Mouse (Mus musculus): Measurements from ENCODE around the gene Prmt7.

DNA sequence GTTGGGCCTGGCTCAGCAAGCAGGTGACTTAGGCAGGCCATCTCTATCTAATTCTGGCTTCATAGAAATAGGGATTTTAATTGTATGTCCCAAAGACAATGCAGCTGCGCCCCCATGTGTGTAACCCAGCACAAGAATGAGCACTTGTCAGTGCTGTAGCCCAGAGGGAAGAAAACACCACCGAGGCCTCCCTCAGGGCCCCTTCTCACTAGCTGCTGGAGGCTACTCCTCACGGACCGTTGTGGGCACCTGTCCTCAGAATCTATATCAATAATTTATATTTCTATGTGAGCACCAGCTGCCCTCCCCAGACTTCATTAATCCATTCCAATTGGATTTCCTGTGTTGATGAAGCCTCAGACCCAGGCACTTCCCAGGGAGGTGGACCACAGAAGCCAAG lies 50.2 kb downstream of the Prmt7 start:
- TF ChIP-seq SMC3 (IDR thresholded peaks at IDR 0.05; ENCODE audit: low read depth, low read length) (no peak), POLR2A (IDR thresholded peaks at IDR 0.05; ENCODE audit: low read depth, low read length) (no peak), ZKSCAN1 (IDR thresholded peaks at IDR 0.05; ENCODE audit: borderline replicate concordance, low read depth, low read length) (no peak), RCOR1 (conservative IDR thresholded peaks at IDR 0.05; ENCODE audit: low read depth, low read length) (no peak), KAT2A (IDR thresholded peaks at IDR 0.05; ENCODE audit: insufficient replicate concordance, low read length) (no peak), TCF12 (IDR thresholded peaks at IDR 0.05; ENCODE audit: low read depth, low read length) (no peak), ZC3H11A (IDR thresholded peaks at IDR 0.05; ENCODE audit: low read depth, low read length) (no peak), CTCF (conservative IDR thresholded peaks at IDR 0.05 in 1 of 2, IDR thresholded peaks at IDR 0.05 in 1 of 2; ENCODE audit: low read depth in 2 of 2, low read length in 2 of 2) (no peak), USF1 (IDR thresholded peaks at IDR 0.05; ENCODE audit: low read depth, low read length) (no peak), EP300 (IDR thresholded peaks at IDR 0.05; ENCODE audit: low read length) (no peak), BHLHE40 (IDR thresholded peaks at IDR 0.05; ENCODE audit: low read depth, low read length) (no peak), MEF2A (IDR thresholded peaks at IDR 0.05; ENCODE audit: borderline replicate concordance, low read depth, low read length) (no peak)

All from CH12.LX (cell line).